Comparison of ENCODE assay signal across 25 mouse cellular contexts in genomic region chr5:146647628-146648380, GRCm38 (mm10).
DNase-seq lines count a peak whose midpoint lies in the region; ATAC-seq lines count a peak whose summit lies in the region.
"Had no signal": no experiment of that assay in that cellular context is flagged by ENCODE, and none has a peak within 500 bp of the region (broad histone marks: within the 10 kb centered on the region; RNA-seq: fewer than 3 reads in every experiment).

No protein-coding gene starts in this region.

- no peaks in the 10 kb centered on the region for H3K36me3 ChIP-seq in forebrain, embryonic 11.5 days (ENCODE audit: control insufficient read depth, insufficient read depth, low read length)
- H3K36me3 ChIP-seq in forebrain, embryonic 10.5 days (replicated peaks), result no peaks in the 10 kb centered on the region
- no peaks in the 10 kb centered on the region for H3K36me3 ChIP-seq in kidney, embryonic 16.5 days (ENCODE audit: insufficient read depth, low read length)
- no peaks in the 10 kb centered on the region for H3K36me3 ChIP-seq in midbrain, embryonic 12.5 days
- H3K36me3 ChIP-seq in midbrain, embryonic 14.5 days (ENCODE audit: control insufficient read depth, insufficient read depth, low read length), result no peaks in the 10 kb centered on the region
- H3K36me3 ChIP-seq in intestine, embryonic 16.5 days (ENCODE audit: control insufficient read depth, insufficient read depth, low read length), result no peaks in the 10 kb centered on the region
- H3K36me3 ChIP-seq: embryonic facial prominence, embryonic 13.5 days; heart, embryonic 15.5 days; limb, embryonic 13.5 days; liver, embryonic 13.5 days; stomach, embryonic 15.5 days had no signal

- H3K9ac ChIP-seq in forebrain, embryonic 11.5 days (ENCODE audit: low read length), result no peak overlapping the region
- H3K9ac ChIP-seq in kidney, embryonic 16.5 days (replicated peaks; ENCODE audit: low read length), result no peak overlapping the region
- no peak overlapping the region for H3K9ac ChIP-seq in midbrain, embryonic 12.5 days (replicated peaks)
- H3K9ac ChIP-seq in midbrain, embryonic 14.5 days (replicated peaks; ENCODE audit: low read length), result no peak overlapping the region
- no peak overlapping the region for H3K9ac ChIP-seq in intestine, embryonic 16.5 days (ENCODE audit: low read depth, low read length)
- H3K9ac ChIP-seq: embryonic facial prominence, embryonic 13.5 days; heart, embryonic 15.5 days; limb, embryonic 13.5 days; liver, embryonic 13.5 days; lung, embryonic 14.5 days; stomach, embryonic 15.5 days had no signal

- H3K4me1 ChIP-seq in forebrain, embryonic 11.5 days (replicated peaks; ENCODE audit: control insufficient read depth, insufficient read depth, low read length), result 0 out of 2 replicates have a peak, but pooled peaks cover 2% of the 10 kb centered on the region
- peaks cover 25% of the 10 kb centered on the region for H3K4me1 ChIP-seq in forebrain, embryonic 10.5 days
- H3K4me1 ChIP-seq in kidney, embryonic 16.5 days (ENCODE audit: insufficient read depth, low read length), result no peaks in the 10 kb centered on the region
- H3K4me1 ChIP-seq in midbrain, embryonic 12.5 days, result peaks cover 14% of the 10 kb centered on the region
- H3K4me1 ChIP-seq in midbrain, embryonic 14.5 days (ENCODE audit: control insufficient read depth, insufficient read depth, low read length), result no peaks in the 10 kb centered on the region; the same call in 1 of the 2 replicates
- no peaks in the 10 kb centered on the region for H3K4me1 ChIP-seq in intestine, embryonic 16.5 days (ENCODE audit: control insufficient read depth, insufficient read depth, low read length)
- H3K4me1 ChIP-seq: embryonic facial prominence, embryonic 13.5 days; heart, embryonic 15.5 days; limb, embryonic 13.5 days; liver, embryonic 13.5 days; stomach, embryonic 15.5 days had no signal

- ATAC-seq in forebrain, embryonic 11.5 days (replicated peaks; ENCODE audit: low FRiP score), result peak; percentile 67; the same call in 1 of the 2 replicates
- no peak for ATAC-seq in kidney, embryonic 16.5 days (ENCODE audit: low FRiP score, low TSS enrichment)
- 0 out of 2 replicates have a peak, but pooled peaks have one; percentile 48 for ATAC-seq in midbrain, embryonic 12.5 days (ENCODE audit: low FRiP score, low read depth)
- no peak for ATAC-seq in midbrain, embryonic 14.5 days (ENCODE audit: low FRiP score, low TSS enrichment)
- peak; percentile 62; the same call in 1 of the 2 replicates for ATAC-seq in intestine, embryonic 16.5 days
- ATAC-seq: activated CD4-positive, CD25-positive, alpha-beta regulatory T cell, adult 4 months; hindbrain, embryonic 16.5 days had no signal

- H3K4me2 ChIP-seq in forebrain, embryonic 11.5 days (ENCODE audit: low read depth, low read length, severe bottlenecking), result no peak overlapping the region
- no peak overlapping the region for H3K4me2 ChIP-seq in kidney, embryonic 16.5 days (replicated peaks; ENCODE audit: low read depth, low read length)
- H3K4me2 ChIP-seq in midbrain, embryonic 12.5 days (replicated peaks), result no peak overlapping the region
- no peak overlapping the region for H3K4me2 ChIP-seq in midbrain, embryonic 14.5 days (ENCODE audit: low read length)
- H3K4me2 ChIP-seq in intestine, embryonic 16.5 days (ENCODE audit: low read depth, low read length), result no peak overlapping the region
- H3K4me2 ChIP-seq: embryonic facial prominence, embryonic 13.5 days; heart, embryonic 15.5 days; limb, embryonic 13.5 days; liver, embryonic 13.5 days; lung, embryonic 14.5 days; stomach, embryonic 15.5 days had no signal

- no peak overlapping the region for H3K27ac ChIP-seq in forebrain, embryonic 11.5 days (ENCODE audit: low read depth, low read length)
- H3K27ac ChIP-seq in forebrain, embryonic 10.5 days, result no peak overlapping the region
- no peak overlapping the region for H3K27ac ChIP-seq in kidney, embryonic 16.5 days (ENCODE audit: low read length)
- no peak overlapping the region for H3K27ac ChIP-seq in midbrain, embryonic 12.5 days (replicated peaks)
- no peak overlapping the region for H3K27ac ChIP-seq in midbrain, embryonic 14.5 days (replicated peaks; ENCODE audit: low read depth, low read length)
- H3K27ac ChIP-seq in intestine, embryonic 16.5 days (ENCODE audit: low read length), result no peak overlapping the region
- H3K27ac ChIP-seq: embryonic facial prominence, embryonic 13.5 days; heart, embryonic 15.5 days; limb, embryonic 13.5 days; liver, embryonic 13.5 days; stomach, embryonic 15.5 days had no signal

- H3K4me3 ChIP-seq in forebrain, embryonic 11.5 days (ENCODE audit: low read depth, low read length), result no peak overlapping the region
- H3K4me3 ChIP-seq in forebrain, embryonic 10.5 days, result no peak overlapping the region
- H3K4me3 ChIP-seq in kidney, embryonic 16.5 days (ENCODE audit: low read length), result no peak overlapping the region
- H3K4me3 ChIP-seq in midbrain, embryonic 12.5 days, result no peak overlapping the region
- H3K4me3 ChIP-seq in midbrain, embryonic 14.5 days (replicated peaks; ENCODE audit: low read depth, low read length), result no peak overlapping the region
- H3K4me3 ChIP-seq in intestine, embryonic 16.5 days (ENCODE audit: low read length), result no peak overlapping the region
- H3K4me3 ChIP-seq: embryonic facial prominence, embryonic 13.5 days; erythroblast, embryonic 14.5 days; heart, embryonic 15.5 days; limb, embryonic 13.5 days; liver, embryonic 13.5 days; stomach, embryonic 15.5 days had no signal

- no peaks in the 10 kb centered on the region for H3K9me3 ChIP-seq in forebrain, embryonic 11.5 days (ENCODE audit: control insufficient read depth, low read length)
- no peaks in the 10 kb centered on the region for H3K9me3 ChIP-seq in forebrain, embryonic 10.5 days
- no peaks in the 10 kb centered on the region for H3K9me3 ChIP-seq in kidney, embryonic 16.5 days (ENCODE audit: low read length)
- H3K9me3 ChIP-seq in midbrain, embryonic 12.5 days, result no peaks in the 10 kb centered on the region
- no peaks in the 10 kb centered on the region for H3K9me3 ChIP-seq in midbrain, embryonic 14.5 days (ENCODE audit: control insufficient read depth, low read length)
- H3K9me3 ChIP-seq in intestine, embryonic 16.5 days (ENCODE audit: control insufficient read depth, low read length), result no peaks in the 10 kb centered on the region
- H3K9me3 ChIP-seq: embryonic facial prominence, embryonic 13.5 days; heart, embryonic 15.5 days; limb, embryonic 13.5 days; liver, embryonic 13.5 days; stomach, embryonic 15.5 days had no signal

- WGBS in forebrain, embryonic 11.5 days, result 33% methylated on average over 11 of the region's 11 CpGs
- WGBS in forebrain, embryonic 10.5 days, result 39% methylated on average over 11 of the region's 11 CpGs
- 21% methylated on average over 11 of the region's 11 CpGs for WGBS in kidney, embryonic 16.5 days
- WGBS in midbrain, embryonic 12.5 days, result 34% methylated on average over 11 of the region's 11 CpGs
- 26% methylated on average over 11 of the region's 11 CpGs for WGBS in midbrain, embryonic 14.5 days
- 36% methylated on average over 11 of the region's 11 CpGs for WGBS in intestine, embryonic 16.5 days

- H3K27me3 ChIP-seq in forebrain, embryonic 11.5 days (ENCODE audit: control insufficient read depth, insufficient read depth, low read length), result no peaks in the 10 kb centered on the region
- no peaks in the 10 kb centered on the region; the same call in 1 of the 2 replicates for H3K27me3 ChIP-seq in forebrain, embryonic 10.5 days (ENCODE audit: poor library complexity, severe bottlenecking)
- H3K27me3 ChIP-seq in kidney, embryonic 16.5 days (ENCODE audit: insufficient read depth, low read length), result 0 out of 2 replicates have a peak, but pooled peaks cover 2% of the 10 kb centered on the region
- H3K27me3 ChIP-seq in midbrain, embryonic 12.5 days, result no peaks in the 10 kb centered on the region
- H3K27me3 ChIP-seq in midbrain, embryonic 14.5 days (ENCODE audit: control insufficient read depth, insufficient read depth, low read length), result no peaks in the 10 kb centered on the region
- no peaks in the 10 kb centered on the region for H3K27me3 ChIP-seq in intestine, embryonic 16.5 days (replicated peaks; ENCODE audit: control insufficient read depth, insufficient read depth, low read length)
- H3K27me3 ChIP-seq: embryonic facial prominence, embryonic 13.5 days; heart, embryonic 15.5 days; limb, embryonic 13.5 days; liver, embryonic 13.5 days; stomach, embryonic 15.5 days had no signal

- no peak for DNase-seq in forebrain, embryonic 11.5 days (ENCODE audit: low spot score)
- DNase-seq in forebrain, embryonic 10.5 days (ENCODE audit: extremely low spot score, low spot score), result no peak
- peak; percentile 13 to 24 for DNase-seq in kidney, adult 8-10 months
- DNase-seq in midbrain, embryonic 14.5 days, result no peak
- no peak for DNase-seq in spleen, adult 18-20 months
- DNase-seq: adrenal gland, adult 8-10 months; cerebellum, adult 18-20 months; cerebellum, postnatal 25 days; heart, postnatal 36 days; layer of hippocampus, adult 9-11 months; liver, embryonic 13.5 days; lung, embryonic 14.5 days; retina, postnatal 1 day; right cerebral cortex, postnatal 4 days; thymus, postnatal 25 days had no signal

Comparison
In these comparisons a context has a peak if more than half of its experiments do, and no peak if none do; other contexts are left out.
1. ATAC-seq: peak in forebrain, embryonic 11.5 days (single experiment), midbrain, embryonic 12.5 days (single experiment) and intestine, embryonic 16.5 days (single experiment); none in kidney, embryonic 16.5 days (single experiment) and midbrain, embryonic 14.5 days (single experiment).
2. DNase-seq: peak in kidney, adult 8-10 months (2 of 2); none in forebrain, embryonic 11.5 days (single experiment), forebrain, embryonic 10.5 days (single experiment), midbrain, embryonic 14.5 days (single experiment) and spleen, adult 18-20 months (0 of 2).